In genomic region chr3:153536260-153536659, GRCm38 (mm10) we compare ENCODE assay signal across 30 mouse cellular contexts.
A peak's percentile ranks its signal among the peaks of the same experiment; 100 is the strongest.
DNase-seq lines count a peak whose midpoint lies in the region; ATAC-seq lines count a peak whose summit lies in the region.
"Had no signal": no experiment of that assay in that cellular context is flagged by ENCODE, and none has a peak within 500 bp of the region (broad histone marks: within the 10 kb centered on the region; RNA-seq: fewer than 3 reads in every experiment).

No protein-coding gene starts in this region.

- no peaks in the 10 kb centered on the region for H3K27me3 ChIP-seq in forebrain, embryonic 13.5 days
- no peaks in the 10 kb centered on the region for H3K27me3 ChIP-seq in forebrain, embryonic 10.5 days (ENCODE audit: poor library complexity, severe bottlenecking)
- H3K27me3 ChIP-seq in forebrain, embryonic 15.5 days = no peaks in the 10 kb centered on the region
- H3K27me3 ChIP-seq in limb, embryonic 10.5 days (ENCODE audit: low read depth, poor library complexity, severe bottlenecking) = no peaks in the 10 kb centered on the region
- H3K27me3 ChIP-seq: CH12.LX; embryonic facial prominence, embryonic 12.5 days; embryonic facial prominence, embryonic 15.5 days; heart, embryonic 13.5 days had no signal

- H3K9me3 ChIP-seq in forebrain, embryonic 13.5 days (replicated peaks) = no peaks in the 10 kb centered on the region
- H3K9me3 ChIP-seq in forebrain, embryonic 10.5 days = no peaks in the 10 kb centered on the region
- H3K9me3 ChIP-seq in forebrain, embryonic 15.5 days = no peaks in the 10 kb centered on the region
- H3K9me3 ChIP-seq in limb, embryonic 10.5 days (replicated peaks) = no peaks in the 10 kb centered on the region
- H3K9me3 ChIP-seq: embryonic facial prominence, embryonic 12.5 days; embryonic facial prominence, embryonic 15.5 days; G1E; heart, embryonic 10.5 days; heart, embryonic 13.5 days had no signal

- WGBS in forebrain, embryonic 13.5 days = 66% methylated on average over 4 of the region's 4 CpGs
- WGBS in forebrain, embryonic 10.5 days = 85% methylated on average over 4 of the region's 4 CpGs
- 47% methylated on average over 4 of the region's 4 CpGs for WGBS in forebrain, embryonic 15.5 days
- 80% methylated on average over 4 of the region's 4 CpGs for WGBS in limb, embryonic 10.5 days

- H3K4me2 ChIP-seq in forebrain, embryonic 13.5 days = no peak overlapping the region
- no peak overlapping the region for H3K4me2 ChIP-seq in forebrain, embryonic 15.5 days (replicated peaks)
- H3K4me2 ChIP-seq: embryonic facial prominence, embryonic 12.5 days; embryonic facial prominence, embryonic 15.5 days; heart, embryonic 13.5 days; hindbrain, embryonic 14.5 days had no signal

- no peak for ATAC-seq in forebrain, embryonic 13.5 days
- peak; percentile 64; the same call in 1 of the 2 replicates for ATAC-seq in forebrain, embryonic 15.5 days (replicated peaks)
- ATAC-seq: hindbrain, postnatal 0 days; inflammation-experienced regulatory T-cells, adult 6 months; intestine, embryonic 16.5 days had no signal

- DNase-seq in forebrain, embryonic 10.5 days (ENCODE audit: extremely low spot score, low spot score) = no peak
- DNase-seq in layer of hippocampus, adult 9-11 months = peak; percentile 32
- no peak for DNase-seq in layer of hippocampus, adult 11-12 months (ENCODE audit: low spot score)
- DNase-seq in limb, embryonic 10.5 days (ENCODE audit: low spot score) = no peak
- no peak for DNase-seq in lung, postnatal 10 days
- no peak for DNase-seq in thymus, postnatal 0 days (ENCODE audit: low spot score)
- DNase-seq: adrenal gland, adult 2 months; adrenal gland, postnatal 14 days; B cell, adult 2 months; cerebellum, adult 11-12 months; cerebellum, adult 9-11 months; cerebellum, postnatal 25 days; gastrocnemius, adult 2 months; gastrocnemius, postnatal 14 days; heart, adult 18-20 months; heart, postnatal 14 days; heart, postnatal 4 days; kidney, adult 18-20 months had no signal

- H3K4me1 ChIP-seq in forebrain, embryonic 13.5 days = peaks cover 3% of the 10 kb centered on the region; the same call in 1 of the 2 replicates
- H3K4me1 ChIP-seq in forebrain, embryonic 10.5 days = no peaks in the 10 kb centered on the region
- peaks cover 13% of the 10 kb centered on the region; the same call in 1 of the 2 replicates for H3K4me1 ChIP-seq in forebrain, embryonic 15.5 days
- H3K4me1 ChIP-seq in limb, embryonic 10.5 days = peaks cover 13% of the 10 kb centered on the region; the same call in 1 of the 2 replicates
- H3K4me1 ChIP-seq: embryonic facial prominence, embryonic 12.5 days; heart, embryonic 13.5 days had no signal

- no peaks in the 10 kb centered on the region for H3K36me3 ChIP-seq in forebrain, embryonic 13.5 days (ENCODE audit: poor library complexity, severe bottlenecking)
- no peaks in the 10 kb centered on the region for H3K36me3 ChIP-seq in forebrain, embryonic 10.5 days (replicated peaks)
- H3K36me3 ChIP-seq in forebrain, embryonic 15.5 days = no peaks in the 10 kb centered on the region
- H3K36me3 ChIP-seq in limb, embryonic 10.5 days = 0 out of 2 replicates have a peak, but pooled peaks cover 3% of the 10 kb centered on the region
- H3K36me3 ChIP-seq: embryonic facial prominence, embryonic 12.5 days; embryonic facial prominence, embryonic 15.5 days; heart, embryonic 10.5 days; heart, embryonic 13.5 days had no signal

- H3K9ac ChIP-seq in forebrain, embryonic 13.5 days = no peak overlapping the region
- H3K9ac ChIP-seq in forebrain, embryonic 15.5 days (replicated peaks) = no peak overlapping the region
- H3K9ac ChIP-seq: embryonic facial prominence, embryonic 12.5 days; embryonic facial prominence, embryonic 15.5 days; heart, embryonic 13.5 days; hindbrain, embryonic 14.5 days had no signal

- H3K27ac ChIP-seq in forebrain, embryonic 13.5 days = peak overlapping the region; percentile 59; the same call in 1 of the 2 replicates
- H3K27ac ChIP-seq in forebrain, embryonic 10.5 days = no peak overlapping the region
- peak overlapping the region; percentile 71 for H3K27ac ChIP-seq in forebrain, embryonic 15.5 days (replicated peaks)
- peak overlapping the region; percentile 53; the same call in 1 of the 2 replicates for H3K27ac ChIP-seq in limb, embryonic 10.5 days
- H3K27ac ChIP-seq: embryonic facial prominence, embryonic 12.5 days; embryonic facial prominence, embryonic 15.5 days; gastrocnemius, adult 2 months; heart, embryonic 10.5 days; heart, embryonic 13.5 days; hindbrain, embryonic 14.5 days; hindbrain, postnatal 0 days had no signal

- no peak overlapping the region for H3K4me3 ChIP-seq in forebrain, embryonic 13.5 days
- no peak overlapping the region for H3K4me3 ChIP-seq in forebrain, embryonic 10.5 days
- no peak overlapping the region for H3K4me3 ChIP-seq in forebrain, embryonic 15.5 days
- H3K4me3 ChIP-seq in limb, embryonic 10.5 days = no peak overlapping the region
- H3K4me3 ChIP-seq: embryonic facial prominence, embryonic 12.5 days; embryonic facial prominence, embryonic 15.5 days; gastrocnemius, adult 2 months; heart, embryonic 10.5 days; heart, embryonic 13.5 days had no signal
